Mouse (Mus musculus): ENCODE data around the gene Ilf2. TPM values are rescaled to one million over a fixed set of nuclear protein-coding genes. Genes with fewer than 3 reads are reported as not detected.

The Ilf2 gene
- polyA plus RNA-seq, 2 experiments from 2014 or later, result 113 to 125 TPM

GRCm38 (mm10) chr3:90464552-90465080 lies 11.3 kb upstream of the Ilf2 start:
- ATAC-seq, result no peak

DNA sequence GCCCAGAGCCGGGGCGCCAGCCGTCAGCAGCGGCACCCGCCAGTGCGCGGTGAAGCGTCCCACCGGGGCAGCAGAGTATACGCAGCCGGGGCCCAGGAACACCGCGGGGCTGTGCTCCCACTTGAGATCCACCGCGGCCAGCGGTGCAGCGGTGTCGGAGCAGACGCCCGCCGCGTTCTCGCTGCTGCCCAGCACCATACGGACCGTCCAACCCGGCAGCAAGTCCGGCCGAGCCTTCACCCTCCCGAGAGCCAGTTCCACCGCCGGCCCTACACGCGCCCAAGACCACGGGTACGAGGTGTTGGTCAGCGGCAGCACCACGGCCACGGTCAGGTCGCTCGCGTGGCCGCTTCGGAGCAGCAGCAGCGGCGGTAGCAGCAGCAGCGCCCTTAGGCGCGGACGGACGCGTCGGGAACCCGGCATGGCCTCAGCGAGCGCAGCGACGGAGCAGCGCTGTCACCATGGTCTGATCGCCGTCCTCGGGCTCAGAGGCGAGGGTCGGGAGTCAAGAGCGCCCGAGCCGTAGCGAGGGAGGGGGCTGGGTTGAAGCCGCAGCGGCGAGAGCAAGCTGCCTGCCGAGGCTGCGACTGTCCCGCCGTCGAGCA lies 10.7 kb upstream of the Ilf2 start:
- ATAC-seq, result peak; percentile 34

DNA sequence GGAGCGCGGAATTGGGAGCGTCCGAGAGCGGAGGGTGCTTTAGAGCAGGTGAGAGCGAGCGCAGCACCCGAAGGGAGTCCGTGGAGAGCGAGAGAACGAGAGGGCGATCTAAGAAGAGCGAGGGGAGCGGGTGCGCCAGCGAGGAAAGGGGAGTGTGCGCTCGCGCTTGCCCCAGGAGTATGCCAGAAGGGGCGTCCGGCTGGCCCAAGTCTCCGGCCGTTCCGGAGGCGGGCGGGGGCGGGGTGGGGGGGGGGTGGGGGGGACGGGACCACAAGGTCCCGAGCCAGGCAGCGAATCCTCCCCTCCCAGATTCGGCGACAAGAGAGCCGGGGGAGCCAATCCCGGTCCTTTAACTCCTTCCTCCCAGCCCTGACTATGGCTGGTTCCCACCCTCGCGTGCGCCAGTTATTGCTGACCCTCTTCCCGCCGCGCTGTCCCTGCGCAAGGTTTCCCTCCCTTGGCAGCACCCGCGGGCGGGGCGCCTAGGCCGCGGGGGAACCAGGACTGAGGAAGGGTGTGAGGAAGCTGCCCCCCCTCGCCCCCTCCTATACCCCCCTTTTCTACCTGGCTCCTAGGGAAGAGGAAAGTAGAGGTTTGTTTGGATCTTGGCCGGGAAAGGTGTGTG lies 10.1 kb upstream of the Ilf2 start, which contains the start of gene Npr1:
TSS of gene Npr1 (minus strand) at position 181 of the 625 bp plus-strand sequence.
- ATAC-seq, result peak; percentile 17

- ATAC-seq, result no peak
Measured at GRCm38 (mm10) chr3:90466311-90466766, 9.6 kb upstream of the Ilf2 start.

DNA sequence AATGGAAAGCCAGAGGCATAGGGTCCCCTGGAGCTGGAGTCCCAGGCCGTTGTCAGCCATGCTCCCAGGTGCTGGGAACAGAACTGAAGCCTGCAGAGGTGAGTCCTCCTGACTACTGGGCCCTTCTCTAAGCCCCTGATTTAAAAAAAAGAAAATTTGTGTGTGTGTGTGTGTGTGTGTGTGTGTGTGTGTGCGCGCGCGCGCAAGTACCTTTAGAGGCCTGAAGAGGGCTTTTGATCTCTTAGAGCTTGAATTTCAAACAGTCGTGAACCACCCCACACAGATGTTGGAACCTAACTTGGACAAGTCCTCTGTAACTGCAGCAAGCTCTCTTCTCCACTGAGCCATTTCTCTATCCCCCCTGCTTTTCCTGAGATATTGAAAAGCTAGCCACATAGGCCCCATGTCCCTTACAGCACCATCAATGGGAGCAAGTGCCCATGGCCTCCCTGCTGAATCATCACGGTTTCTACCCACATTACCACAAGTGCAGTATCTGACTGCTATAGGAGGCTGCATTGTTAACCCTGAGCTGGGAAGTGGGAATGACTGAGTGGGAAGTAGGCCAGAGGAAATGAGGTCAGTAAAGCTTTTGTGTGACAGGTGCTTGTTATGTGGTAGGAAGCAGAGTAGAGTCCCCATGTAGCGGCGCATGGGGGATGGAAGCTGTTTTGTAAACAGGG lies 8.2 kb upstream of the Ilf2 start:
- no peak for ATAC-seq

- ATAC-seq, result peak; percentile 49
Measured at GRCm38 (mm10) chr3:90472213-90472612, 3.7 kb upstream of the Ilf2 start.

DNA sequence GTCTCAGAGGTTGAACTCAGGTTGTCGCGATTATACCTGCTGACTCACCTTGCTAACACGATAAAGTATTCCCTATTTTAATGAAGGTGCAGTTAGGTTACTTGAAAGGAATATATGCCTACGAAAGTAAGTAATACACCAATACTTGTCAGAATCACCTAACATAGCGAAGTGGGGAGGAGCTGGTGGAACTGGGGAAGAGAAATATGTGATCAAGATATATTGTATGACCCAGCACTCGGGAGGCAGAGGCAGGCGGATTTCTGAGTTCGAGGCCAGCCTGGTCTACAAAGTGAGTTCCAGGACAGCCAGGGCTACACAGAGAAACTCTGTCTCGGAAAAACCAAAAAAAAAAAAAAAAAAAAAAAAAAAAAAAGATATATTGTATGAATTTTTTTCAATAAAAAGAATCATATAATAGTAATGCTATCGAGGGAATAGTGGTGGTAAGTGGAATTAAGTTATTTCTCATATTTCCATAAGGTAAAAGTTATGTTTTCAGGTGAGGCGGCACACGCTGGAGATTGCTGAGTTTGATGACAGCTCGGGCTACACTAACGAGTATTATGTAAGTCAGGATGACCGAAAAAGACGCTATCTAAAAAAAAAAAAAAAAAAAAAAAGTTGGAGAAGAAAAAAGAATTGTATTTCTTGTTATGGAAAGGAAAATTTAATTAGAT lies 635 bp upstream of the Ilf2 start:
- peak; percentile 7 for ATAC-seq

- no peak for ATAC-seq
Measured at GRCm38 (mm10) chr3:90486998-90487397, 11.1 kb downstream of the Ilf2 start.

- ATAC-seq, result no peak
Measured at GRCm38 (mm10) chr3:90488576-90488975, 12.7 kb downstream of the Ilf2 start.

- peak; percentile 97 for ATAC-seq
Measured at GRCm38 (mm10) chr3:90490696-90491256, 14.8 kb downstream of the Ilf2 start, which contains the start of gene Snapin. TSS of gene Snapin (minus strand) at chr3:90491033.

DNA sequence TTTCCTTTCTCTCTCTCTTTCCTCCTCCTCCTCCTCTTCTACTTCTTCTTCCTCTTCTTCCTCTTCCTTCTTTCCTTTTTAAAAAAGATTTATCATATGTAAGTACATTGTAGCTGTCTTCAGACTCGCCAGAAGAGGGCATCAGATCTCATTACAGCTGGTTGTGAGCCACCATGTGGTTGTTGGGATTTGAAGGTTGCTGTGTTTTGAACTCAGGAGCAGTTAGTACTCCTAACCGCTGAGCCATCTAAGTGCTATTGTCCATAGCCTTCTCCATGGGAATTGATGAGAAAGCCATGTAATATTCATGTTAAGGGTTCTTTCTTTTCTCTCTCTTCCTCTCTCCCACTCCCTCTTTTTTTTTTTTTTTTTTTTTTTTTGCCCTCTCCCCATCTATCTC lies 15.4 kb downstream of the Ilf2 start:
- peak; percentile 43 for ATAC-seq

DNA sequence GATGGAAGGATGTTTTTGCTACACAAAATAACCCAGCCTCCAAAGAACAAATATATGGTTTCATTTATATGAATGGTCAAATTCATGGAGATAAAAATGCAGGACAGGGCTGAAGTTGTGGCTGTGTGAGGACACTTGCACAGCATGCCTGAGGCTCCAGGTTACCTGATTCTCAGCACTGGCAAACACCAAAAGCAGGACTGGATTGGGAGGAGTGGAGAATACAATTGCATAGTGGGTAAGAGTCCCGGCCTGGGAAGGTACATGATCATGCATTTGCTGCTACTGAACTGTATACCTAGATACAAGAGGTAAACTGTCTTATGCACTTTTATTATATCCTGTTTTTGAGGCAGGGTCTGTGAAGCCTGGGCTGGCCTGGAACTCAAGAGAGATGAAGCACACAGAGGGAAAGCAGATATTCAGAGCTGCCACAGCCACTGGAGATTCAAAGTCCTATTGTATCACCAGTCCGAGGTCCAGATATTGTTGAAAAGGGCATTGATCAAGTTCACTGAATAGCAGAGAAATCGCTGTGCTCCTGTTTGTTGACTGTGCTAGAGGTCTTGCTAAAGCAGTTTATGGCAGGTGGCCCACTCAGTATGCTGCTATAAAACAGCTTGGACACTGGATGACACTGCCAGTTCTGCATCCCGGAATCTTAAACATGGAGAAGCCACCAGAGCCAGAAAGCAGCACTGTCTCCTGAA lies 18.1 kb downstream of the Ilf2 start:
- ATAC-seq, result no peak

GRCm38 (mm10) chr3:90495850-90496525 lies 20.1 kb downstream of the Ilf2 start:
- no peak for ATAC-seq

- ATAC-seq, result no peak
Measured at GRCm38 (mm10) chr3:90497597-90497996, 21.7 kb downstream of the Ilf2 start.

GRCm38 (mm10) chr3:90503444-90503843 lies 27.5 kb downstream of the Ilf2 start:
- ATAC-seq, result peak; percentile 29

DNA sequence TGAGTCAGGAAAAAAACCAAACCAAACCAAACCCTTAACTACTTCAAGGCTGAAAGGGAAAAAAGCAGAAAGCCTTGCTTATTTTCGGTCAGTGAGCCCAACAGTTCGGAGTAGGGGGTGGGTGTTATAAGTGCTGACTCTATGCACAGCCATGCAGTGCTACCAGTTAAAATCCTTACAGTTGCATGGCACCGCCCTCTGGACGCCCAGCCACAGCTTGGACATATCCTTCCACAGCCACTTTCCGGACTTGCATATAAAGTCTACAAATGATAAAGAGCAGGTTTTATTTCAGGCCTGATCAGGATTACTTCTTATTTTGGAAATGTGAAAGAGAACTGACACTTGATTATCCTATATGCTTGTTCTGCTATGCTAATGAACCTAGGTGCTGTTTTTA lies 29.3 kb downstream of the Ilf2 start:
- no peak for ATAC-seq

DNA sequence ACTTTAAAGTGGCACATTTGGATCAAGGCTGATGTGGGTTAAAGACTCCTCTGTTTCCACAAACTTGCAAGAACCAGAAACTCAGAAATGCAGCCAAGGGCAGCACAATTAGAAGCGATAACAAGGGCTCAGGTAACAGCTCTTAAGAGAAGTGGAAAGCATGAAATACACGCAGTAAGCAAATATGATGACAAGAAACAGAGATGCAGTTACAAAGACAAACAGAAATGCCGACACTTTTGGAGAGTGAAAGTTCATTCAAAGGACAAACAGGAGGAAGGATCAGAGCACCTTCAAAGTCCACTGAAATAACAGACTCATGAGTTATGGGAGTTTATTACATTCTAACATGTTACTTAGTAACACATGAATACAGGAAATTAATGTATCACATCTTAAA lies 30.4 kb downstream of the Ilf2 start:
- ATAC-seq, result no peak

DNA sequence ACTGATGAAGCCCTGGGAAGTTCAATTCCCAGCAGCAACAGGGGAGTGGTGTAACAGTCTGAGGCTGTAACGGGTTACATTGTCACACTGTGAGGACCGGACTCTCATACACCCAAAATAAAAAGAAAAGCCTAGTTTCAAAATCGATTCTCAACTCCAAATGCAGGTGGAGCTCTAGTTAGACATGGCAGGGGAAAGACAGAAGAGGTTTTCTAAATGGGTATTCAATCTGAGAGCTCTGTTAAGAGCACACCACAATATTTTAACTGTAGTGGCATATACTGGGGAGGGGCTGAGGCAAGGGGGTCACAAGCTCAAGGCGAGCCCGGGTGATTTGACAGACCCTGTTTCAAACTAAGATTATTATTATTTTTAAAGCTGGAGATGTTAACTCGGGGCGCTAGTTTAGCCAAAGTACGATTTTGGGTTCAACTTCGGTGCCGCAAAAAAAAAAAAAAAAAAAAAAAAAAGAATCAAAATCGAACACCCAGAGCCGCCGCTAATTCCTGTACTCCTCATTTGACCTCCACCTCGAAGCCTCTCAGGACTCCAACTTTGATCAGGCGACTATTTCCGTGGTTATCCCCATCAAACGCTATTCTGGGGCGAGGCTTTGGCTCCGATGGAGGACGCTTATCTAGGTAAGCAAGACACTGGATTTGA lies 32.5 kb downstream of the Ilf2 start:
- no peak for ATAC-seq

DNA sequence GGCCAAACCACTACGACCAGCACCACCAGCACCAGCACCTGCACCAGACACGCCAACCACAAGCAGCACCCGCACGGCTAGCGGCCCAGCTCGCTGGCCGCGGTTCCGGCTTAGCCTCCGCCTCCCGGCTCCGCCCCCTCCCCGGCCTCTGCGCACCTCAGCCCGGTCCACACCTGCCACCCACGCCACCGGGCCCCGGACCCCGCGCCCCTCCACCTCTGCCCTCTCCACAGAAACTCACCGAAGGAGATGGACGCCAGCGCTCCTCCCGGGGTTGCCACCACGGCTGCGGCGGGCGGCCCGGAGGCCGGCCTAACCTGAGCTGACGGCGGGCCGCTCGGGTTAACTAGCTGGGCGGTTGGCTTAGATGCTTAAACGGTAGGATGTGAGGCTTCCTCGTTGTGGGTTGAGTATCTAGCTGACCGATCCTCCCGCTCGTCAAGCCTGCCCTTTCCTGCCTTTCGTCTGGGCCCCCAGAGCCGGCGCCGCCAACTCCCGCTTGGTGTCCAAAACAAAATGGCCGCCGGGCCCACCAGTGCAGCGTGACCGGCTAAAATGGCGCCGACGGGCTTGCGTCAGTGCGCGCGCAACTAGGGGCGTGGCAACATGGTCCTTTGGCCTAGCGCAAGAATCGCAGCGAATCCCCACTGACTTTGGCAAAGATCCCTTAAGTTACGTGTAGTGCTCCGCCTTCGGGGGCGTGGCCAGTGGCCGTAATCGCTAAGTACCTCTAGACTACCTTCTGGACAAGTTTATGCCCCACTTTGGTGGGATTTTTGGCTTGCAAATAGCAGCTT lies 33.2 kb downstream of the Ilf2 start, which contains the start of gene Chtop:
TSS of gene Chtop (minus strand) at position 549 of the 797 bp plus-strand sequence.
- ATAC-seq, result peak; percentile 92

DNA sequence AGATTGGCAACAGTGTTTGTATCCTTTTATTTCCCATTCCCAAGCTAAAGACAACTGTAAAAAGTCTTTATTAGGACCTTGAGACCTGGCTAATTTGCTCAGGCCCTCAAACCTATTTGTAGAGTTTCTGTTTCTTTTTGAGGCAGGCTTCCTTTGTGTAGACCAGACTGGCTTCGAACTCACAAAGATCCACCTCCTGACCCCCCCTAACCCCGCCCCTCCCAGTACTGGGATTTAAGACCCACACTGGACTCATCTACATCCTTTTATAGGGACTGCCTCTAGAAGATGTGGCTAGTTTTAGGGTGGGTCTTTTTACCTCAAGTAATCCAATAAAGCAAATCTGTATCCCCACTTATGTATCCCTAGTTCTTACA lies 33.8 kb downstream of the Ilf2 start:
- ATAC-seq, result peak; percentile 27
